In the genomic region with DNA sequence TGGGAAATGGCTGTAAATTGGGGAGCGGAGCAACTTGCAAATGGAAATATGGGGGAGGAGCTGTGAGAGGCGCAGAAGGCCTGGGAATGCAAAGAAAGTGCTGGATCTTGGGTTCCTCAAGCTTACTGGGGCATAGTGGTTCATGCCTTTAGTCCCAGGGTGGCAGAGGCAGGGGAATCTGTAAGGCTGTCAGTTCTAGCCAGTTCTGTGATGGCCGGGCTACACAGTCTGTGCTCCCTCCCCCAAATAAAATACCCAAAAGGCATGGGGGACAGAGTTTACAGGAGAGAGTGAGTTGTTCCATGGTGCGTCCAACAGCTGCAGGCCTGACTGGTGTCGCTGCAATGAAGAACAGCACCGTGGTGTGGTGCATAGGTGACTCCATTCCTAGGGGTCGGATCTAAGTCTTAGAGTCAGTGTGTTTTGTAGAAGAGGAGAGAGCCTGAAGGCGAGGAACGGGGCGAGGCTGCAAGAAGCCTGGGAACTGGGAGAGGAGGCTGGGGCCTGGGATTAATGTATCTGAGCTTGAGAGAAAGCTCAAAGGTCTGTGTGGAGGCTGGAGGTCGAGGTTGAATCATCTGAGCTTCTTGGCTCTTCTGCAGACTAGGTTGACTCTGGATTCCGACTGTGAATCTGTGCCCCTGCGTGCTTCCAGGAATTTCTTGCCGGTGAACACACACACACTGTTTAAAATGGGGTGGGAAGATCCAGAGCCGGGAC, we compare ENCODE assay signal across 7 mouse cellular contexts. TPM values are rescaled to one million over a fixed set of nuclear protein-coding genes. Genes with fewer than 3 reads are reported as not detected.
DNase-seq lines count a peak whose midpoint lies in the region; ATAC-seq and TF ChIP-seq lines count a peak whose summit lies in the region.

No protein-coding gene starts in this region.

- H3K4me3 ChIP-seq in CH12.LX (replicated peaks in 1 of 3; ENCODE audit: low read depth in 2 of 3, low read length in 2 of 3, poor library complexity in 1 of 3) = peak overlapping the region in 2 of 3 experiments; percentile 13 to 95
- H3K4me3 ChIP-seq in ES-E14 (ENCODE audit: insufficient read depth in 1 of 2, low read depth in 1 of 2, low read length in 2 of 2, poor library complexity in 1 of 2, severe bottlenecking in 1 of 2) = peak overlapping the region; percentile 79 to 84
- H3K4me3 ChIP-seq in liver, embryonic 12.5 days = peak overlapping the region; percentile 59

- dilution Hi-C loops in CH12.LX (cut with MboI; ENCODE audit: extremely low pct_ligation_motif_present, extremely low pct_unique_long_range_greater_than_20kb, low sequenced_read_pairs) = no loop called here

- TF ChIP-seq POLR2A in CH12.LX (IDR thresholded peaks at IDR 0.05; ENCODE audit: low read depth, low read length) = no peak

- no peaks in the 10 kb centered on the region for H3K36me3 ChIP-seq in CH12.LX (replicated peaks in 1 of 2; ENCODE audit: control insufficient read depth in 1 of 2, insufficient read depth in 1 of 2, low read length in 1 of 2)
- no peaks in the 10 kb centered on the region for H3K36me3 ChIP-seq in ES-E14 (ENCODE audit: control insufficient read depth, insufficient read depth, low read length, poor library complexity, severe bottlenecking)
- H3K36me3 ChIP-seq in liver, embryonic 12.5 days = no peaks in the 10 kb centered on the region

- H3K79me2 ChIP-seq in CH12.LX (replicated peaks; ENCODE audit: control insufficient read depth, extremely low read depth, insufficient read depth, poor library complexity, severe bottlenecking) = peaks cover 16% of the 10 kb centered on the region

- WGBS in liver, embryonic 12.5 days (ENCODE audit: insufficient replicate concordance) = 28% methylated on average over 15 of the region's 15 CpGs

- no peak for TF ChIP-seq EP300 in CH12.LX (IDR thresholded peaks at IDR 0.05; ENCODE audit: low read length)

- H3K9ac ChIP-seq in CH12.LX (ENCODE audit: insufficient read depth, low read depth) (peak overlapping the region; percentile 83; the same call in 1 of the 2 replicates), ES-E14 (ENCODE audit: insufficient read depth, low read depth, low read length, poor library complexity, severe bottlenecking) (peak overlapping the region; percentile 75)
- H3K9ac ChIP-seq in liver, embryonic 12.5 days = no peak overlapping the region

- no peak for TF ChIP-seq RAD21 in CH12.LX (IDR thresholded peaks at IDR 0.05; ENCODE audit: low read depth, low read length)

- H3K4me1 ChIP-seq in CH12.LX (ENCODE audit: control insufficient read depth in 1 of 2, insufficient read depth in 2 of 2) = peaks cover 37 to 75% of the 10 kb centered on the region in 2 experiments
- peaks cover 9 to 29% of the 10 kb centered on the region in 2 experiments; a peak in 3 of 4 replicates for H3K4me1 ChIP-seq in ES-E14 (ENCODE audit: control insufficient read depth in 2 of 2, insufficient read depth in 2 of 2, low read length in 2 of 2, poor library complexity in 1 of 2)
- peaks cover 52% of the 10 kb centered on the region for H3K4me1 ChIP-seq in liver, embryonic 12.5 days

- H3K27ac ChIP-seq in CH12.LX (ENCODE audit: insufficient read depth, low read depth) (no peak overlapping the region), ES-E14 (ENCODE audit: insufficient read depth, low read depth, low read length, poor library complexity, severe bottlenecking) (no peak overlapping the region)
- no peak overlapping the region for H3K27ac ChIP-seq in liver, embryonic 12.5 days

- no peak for ATAC-seq in liver, embryonic 12.5 days

- H3K27me3 ChIP-seq in CH12.LX (replicated peaks) = peaks cover 14% of the 10 kb centered on the region
- H3K27me3 ChIP-seq in liver, embryonic 12.5 days (replicated peaks) = peaks cover 66% of the 10 kb centered on the region

- in situ Hi-C loops in CH12.LX (cut with MboI; ENCODE audit: low pct_ligation_motif_present, low pct_unique_long_range_greater_than_20kb, low sequenced_read_pairs) (no loop called here), ES-E14 (cut with MboI; ENCODE audit: low sequenced_read_pairs in 2 of 2, unreplicated experiment in 2 of 2) (loop anchor here in 1 of 2 experiments (25.0 kb wide), 1 partner anchor 99 kb away; a partner anchor contains a TSS)

- H3K4me2 ChIP-seq in CH12.LX (ENCODE audit: insufficient read depth, low read depth, poor library complexity, severe bottlenecking) = peak overlapping the region; percentile 45
- H3K4me2 ChIP-seq in liver, embryonic 12.5 days = peak overlapping the region; percentile 87

- DNase-seq in CH12.LX (ENCODE audit: extremely low read depth) = no peak
- no peak for DNase-seq in ES-E14 (ENCODE audit: low read depth, low spot score)
- DNase-seq in heart, postnatal 4 days = peak; percentile 12
- DNase-seq in urinary bladder, adult 18-20 months (ENCODE audit: low spot score in 2 of 2) = no peak
- DNase-seq in thymus, adult 18-20 months = no peak
- no peak for DNase-seq in cerebellum, postnatal 14 days

- no peaks in the 10 kb centered on the region for H3K9me3 ChIP-seq in CH12.LX (replicated peaks; ENCODE audit: low read length)
- H3K9me3 ChIP-seq in ES-E14 (ENCODE audit: control insufficient read depth, insufficient read depth, low read depth, low read length) = no peaks in the 10 kb centered on the region
- H3K9me3 ChIP-seq in liver, embryonic 12.5 days (replicated peaks) = no peaks in the 10 kb centered on the region

- no peak for TF ChIP-seq CTCF in CH12.LX (conservative IDR thresholded peaks at IDR 0.05 in 1 of 2, IDR thresholded peaks at IDR 0.05 in 1 of 2; ENCODE audit: low read depth in 2 of 2, low read length in 2 of 2)

TF ChIP-seq in CH12.LX, 34 proteins besides CTCF, POLR2A, EP300 and RAD21:
- no peak for TF ChIP-seq PAX5 (IDR thresholded peaks at IDR 0.05; ENCODE audit: low read length)
- no peak for TF ChIP-seq CHD1 (IDR thresholded peaks at IDR 0.05; ENCODE audit: low read depth, low read length)
- TF ChIP-seq BHLHE40 (IDR thresholded peaks at IDR 0.05; ENCODE audit: low read depth, low read length) = no peak
- no peak for TF ChIP-seq SMC3 (IDR thresholded peaks at IDR 0.05; ENCODE audit: low read depth, low read length)
- no peak for TF ChIP-seq MXI1 (IDR thresholded peaks at IDR 0.05; ENCODE audit: low read depth, low read length)
- no peak for TF ChIP-seq MAX (IDR thresholded peaks at IDR 0.05; ENCODE audit: low read length)
- TF ChIP-seq KAT2A (IDR thresholded peaks at IDR 0.05; ENCODE audit: insufficient replicate concordance, low read length) = no peak
- TF ChIP-seq MYC (IDR thresholded peaks at IDR 0.05; ENCODE audit: low read depth, low read length) = no peak
- TF ChIP-seq CHD2 (IDR thresholded peaks at IDR 0.05; ENCODE audit: low read length) = no peak
- no peak for TF ChIP-seq SIN3A (IDR thresholded peaks at IDR 0.05; ENCODE audit: low read length)
- no peak for TF ChIP-seq ZC3H11A (IDR thresholded peaks at IDR 0.05; ENCODE audit: low read depth, low read length)
TF ChIP-seq in CH12.LX: peak in this region for 0.

TF ChIP-seq in ES-E14, 5 proteins besides CTCF, POLR2A, EP300 and RAD21:
- TF ChIP-seq ZC3H11A (IDR thresholded peaks at IDR 0.05; ENCODE audit: borderline replicate concordance, low read depth, low read length) = no peak
- TF ChIP-seq CHD2 (IDR thresholded peaks at IDR 0.05; ENCODE audit: low read depth, low read length) = no peak
- TF ChIP-seq MAFK (IDR thresholded peaks at IDR 0.05; ENCODE audit: insufficient read depth, low read depth, low read length) = no peak

RNA-seq across cellular contexts. Expression of a gene that starts 0.6 kb away (rescaled TPM):
- 15.3 and 21.7 TPM in 2 replicates for total RNA-seq in CH12.LX (2012; rRNA removed)
- total RNA-seq in CH12.LX (2014; rRNA removed) = 1.5 and 1.7 TPM in 2 replicates
- polyA plus RNA-seq in CH12.LX (2012; ENCODE audit: insufficient read length, low read depth) = 1.8 and 2.0 TPM in 2 replicates
- total RNA-seq in ES-E14 (2012; rRNA removed) = 102 and 155 TPM in 2 replicates
- total RNA-seq in heart, postnatal 4 days (2021) = 100 to 1,000 TPM; 303 to 328 TPM
- 1.8 and 2.0 TPM in 2 replicates for polyA plus RNA-seq in liver, embryonic 12.5 days (2016; fragmentation: Nextera tagmentation; extraction: Ambion mirVana)

RNA-seq across cellular contexts. Expression of a gene that starts 21.7 kb away (rescaled TPM):
- total RNA-seq in CH12.LX (2012; rRNA removed) = 1,294 and 1,368 TPM in 2 replicates
- 1,172 and 1,266 TPM in 2 replicates for total RNA-seq in CH12.LX (2014; rRNA removed)
- polyA plus RNA-seq in CH12.LX (2012; ENCODE audit: insufficient read length, low read depth) = 1,511 and 1,695 TPM in 2 replicates
- total RNA-seq in ES-E14 (2012; rRNA removed) = 1,417 and 1,811 TPM in 2 replicates
- 100 to 1,000 TPM; 357 to 371 TPM for total RNA-seq in heart, postnatal 4 days (2021)
- 358 and 366 TPM in 2 replicates for polyA plus RNA-seq in liver, embryonic 12.5 days (2016; fragmentation: Nextera tagmentation; extraction: Ambion mirVana)

RNA-seq across cellular contexts. Expression of a gene that starts 34.9 kb away (rescaled TPM):
- total RNA-seq in CH12.LX (2012; rRNA removed) (47.7 and 49.1 TPM in 2 replicates), CH12.LX (2014; rRNA removed) (40.4 and 41.8 TPM in 2 replicates), ES-E14 (2012; rRNA removed) (42.6 and 49.6 TPM in 2 replicates)
- 52.9 and 54.9 TPM in 2 replicates for polyA plus RNA-seq in CH12.LX (2012; ENCODE audit: insufficient read length, low read depth)
- 1 to 10 TPM; 8.3 to 9.6 TPM for total RNA-seq in heart, postnatal 4 days (2021)
- polyA plus RNA-seq in liver, embryonic 12.5 days (2016; fragmentation: Nextera tagmentation; extraction: Ambion mirVana) = 26.0 and 27.7 TPM in 2 replicates

RNA-seq across cellular contexts. Expression of a gene that starts 46.8 kb away (rescaled TPM):
- total RNA-seq in CH12.LX (2012; rRNA removed) (131 and 158 TPM in 2 replicates), CH12.LX (2014; rRNA removed) (115 and 117 TPM in 2 replicates), ES-E14 (2012; rRNA removed) (89.8 and 92.9 TPM in 2 replicates)
- polyA plus RNA-seq in CH12.LX (2012; ENCODE audit: insufficient read length, low read depth) = 149 and 162 TPM in 2 replicates
- 10 to 100 TPM; 62.5 to 63.8 TPM for total RNA-seq in heart, postnatal 4 days (2021)
- polyA plus RNA-seq in liver, embryonic 12.5 days (2016; fragmentation: Nextera tagmentation; extraction: Ambion mirVana) = 138 and 140 TPM in 2 replicates

RNA-seq across cellular contexts. Expression of a gene that starts 59.2 kb away (rescaled TPM):
- total RNA-seq in CH12.LX (2012; rRNA removed) (33.3 and 33.6 TPM in 2 replicates), CH12.LX (2014; rRNA removed) (18.7 and 20.4 TPM in 2 replicates), ES-E14 (2012; rRNA removed) (20.6 and 22.2 TPM in 2 replicates)
- 35.2 and 37.3 TPM in 2 replicates for polyA plus RNA-seq in CH12.LX (2012; ENCODE audit: insufficient read length, low read depth)
- total RNA-seq in heart, postnatal 4 days (2021) = 10 to 100 TPM; 15.4 to 16.6 TPM
- 21.3 and 23.0 TPM in 2 replicates for polyA plus RNA-seq in liver, embryonic 12.5 days (2016; fragmentation: Nextera tagmentation; extraction: Ambion mirVana)
